Comparison of ENCODE assay signal across 23 mouse cellular contexts in genomic region chr6:67027438-67028142, GRCm38 (mm10). TPM values are rescaled to one million over a fixed set of nuclear protein-coding genes. Genes with fewer than 3 reads are reported as not detected.
A peak's percentile ranks its signal among the peaks of the same experiment; 100 is the strongest.
DNase-seq lines count a peak whose midpoint lies in the region; ATAC-seq and TF ChIP-seq lines count a peak whose summit lies in the region.
"Had no signal": no experiment of that assay in that cellular context is flagged by ENCODE, and none has a peak within 500 bp of the region (broad histone marks: within the 10 kb centered on the region; RNA-seq: fewer than 3 reads in every experiment).

No protein-coding gene starts in this region.

- no peak overlapping the region for H3K9ac ChIP-seq in limb, embryonic 14.5 days (ENCODE audit: low read depth, low read length, severe bottlenecking)
- no peak overlapping the region for H3K9ac ChIP-seq in intestine, postnatal 0 days (ENCODE audit: low read depth, low read length)
- H3K9ac ChIP-seq: forebrain, postnatal 0 days; hindbrain, embryonic 15.5 days; limb, embryonic 12.5 days; lung, embryonic 14.5 days had no signal

- peak; percentile 2 for DNase-seq in limb, embryonic 14.5 days (ENCODE audit: low spot score)
- DNase-seq in limb, embryonic 10.5 days (ENCODE audit: low spot score): no peak
- DNase-seq in 416B (ENCODE audit: low read depth): peak; percentile 63
- peak; percentile 92 for DNase-seq in NIH3T3 (ENCODE audit: low read depth)
- peak; percentile 93 for DNase-seq in fat pad, adult 2 months (ENCODE audit: extremely low read depth, low read depth, low spot score)
- DNase-seq in heart, postnatal 4 days: no peak
- no peak for DNase-seq in spleen, postnatal 14 days (ENCODE audit: low spot score in 2 of 2)
- DNase-seq: cerebellum, adult 18-20 months; cerebellum, postnatal 36 days; forebrain, postnatal 0 days; gastrocnemius, adult 2 months; kidney, adult 11 months; kidney, postnatal 25 days; layer of hippocampus, adult 9-11 months; lung, embryonic 14.5 days; right cerebral cortex, postnatal 4 days; thymus, postnatal 4 days had no signal

- WGBS in limb, embryonic 14.5 days: 75% methylated on average over 9 of the region's 9 CpGs
- WGBS in limb, embryonic 10.5 days: 80% methylated on average over 9 of the region's 9 CpGs
- 72% methylated on average over 9 of the region's 9 CpGs for WGBS in intestine, postnatal 0 days

- H3K4me2 ChIP-seq in limb, embryonic 14.5 days (replicated peaks; ENCODE audit: low read depth, low read length, severe bottlenecking): no peak overlapping the region
- no peak overlapping the region for H3K4me2 ChIP-seq in intestine, postnatal 0 days (replicated peaks; ENCODE audit: low read depth)
- H3K4me2 ChIP-seq: hindbrain, embryonic 15.5 days; limb, embryonic 12.5 days; lung, embryonic 14.5 days had no signal

- no peaks in the 10 kb centered on the region for H3K36me3 ChIP-seq in limb, embryonic 14.5 days (ENCODE audit: control insufficient read depth, insufficient read depth, low read length)
- no peaks in the 10 kb centered on the region for H3K36me3 ChIP-seq in limb, embryonic 10.5 days
- peaks cover 1% of the 10 kb centered on the region; the same call in 1 of the 2 replicates for H3K36me3 ChIP-seq in intestine, postnatal 0 days (ENCODE audit: control insufficient read depth, insufficient read depth)
- H3K36me3 ChIP-seq: hindbrain, embryonic 15.5 days; limb, embryonic 12.5 days had no signal

- no peaks in the 10 kb centered on the region for H3K27me3 ChIP-seq in limb, embryonic 14.5 days (ENCODE audit: control insufficient read depth, insufficient read depth, low read length)
- H3K27me3 ChIP-seq in limb, embryonic 10.5 days (ENCODE audit: low read depth, poor library complexity, severe bottlenecking): no peaks in the 10 kb centered on the region
- H3K27me3 ChIP-seq in intestine, postnatal 0 days (replicated peaks; ENCODE audit: control insufficient read depth, insufficient read depth, low read length): no peaks in the 10 kb centered on the region
- H3K27me3 ChIP-seq: hindbrain, embryonic 15.5 days had no signal

- no peak overlapping the region for H3K4me3 ChIP-seq in limb, embryonic 14.5 days (replicated peaks; ENCODE audit: low read length)
- H3K4me3 ChIP-seq in limb, embryonic 10.5 days: no peak overlapping the region
- H3K4me3 ChIP-seq in intestine, postnatal 0 days (ENCODE audit: low read depth, low read length): no peak overlapping the region
- H3K4me3 ChIP-seq: erythroblast, embryonic 14.5 days; gastrocnemius, adult 2 months; hindbrain, embryonic 15.5 days; limb, embryonic 12.5 days had no signal

- no peak for TF ChIP-seq POLR2A in limb, embryonic 14.5 days (IDR thresholded peaks at IDR 0.05; ENCODE audit: borderline replicate concordance, extremely low read depth, insufficient read depth, insufficient read length)

- H3K4me1 ChIP-seq in limb, embryonic 14.5 days (ENCODE audit: control insufficient read depth, insufficient read depth, low read length): no peaks in the 10 kb centered on the region
- peaks cover 17% of the 10 kb centered on the region for H3K4me1 ChIP-seq in limb, embryonic 10.5 days
- no peaks in the 10 kb centered on the region for H3K4me1 ChIP-seq in intestine, postnatal 0 days (replicated peaks; ENCODE audit: control insufficient read depth, insufficient read depth, low read length)
- H3K4me1 ChIP-seq: hindbrain, embryonic 15.5 days had no signal

- no peak overlapping the region for H3K27ac ChIP-seq in limb, embryonic 14.5 days (replicated peaks; ENCODE audit: low read depth, low read length)
- H3K27ac ChIP-seq in limb, embryonic 10.5 days: no peak overlapping the region
- no peak overlapping the region for H3K27ac ChIP-seq in intestine, postnatal 0 days (ENCODE audit: low read depth, low read length)
- H3K27ac ChIP-seq: gastrocnemius, adult 2 months; hindbrain, embryonic 15.5 days; limb, embryonic 12.5 days had no signal

- TF ChIP-seq CTCF in intestine, postnatal 0 days (IDR thresholded peaks at IDR 0.05; ENCODE audit: low read depth): no peak

- no peaks in the 10 kb centered on the region for H3K9me3 ChIP-seq in limb, embryonic 14.5 days (ENCODE audit: control insufficient read depth, low read length)
- no peaks in the 10 kb centered on the region for H3K9me3 ChIP-seq in limb, embryonic 10.5 days (replicated peaks)
- H3K9me3 ChIP-seq in intestine, postnatal 0 days (ENCODE audit: control insufficient read depth): no peaks in the 10 kb centered on the region
- H3K9me3 ChIP-seq: hindbrain, embryonic 15.5 days; limb, embryonic 12.5 days had no signal

- ATAC-seq in limb, embryonic 14.5 days (ENCODE audit: low FRiP score, low read depth): no peak
- no peak for ATAC-seq in intestine, postnatal 0 days
- ATAC-seq: activated CD4-positive, CD25-positive, alpha-beta regulatory T cell, adult 4 months; CD4-positive, CD25-positive, alpha-beta regulatory T cell, adult 4 months; forebrain, postnatal 0 days had no signal

RNA-seq across cellular contexts. Expression of gene Gadd45a, which starts 9.7 kb away (rescaled TPM):
- 18.6 and 20.3 TPM in 2 replicates for polyA plus RNA-seq in limb, embryonic 14.5 days (2012; rRNA removed)
- polyA plus RNA-seq in limb, embryonic 14.5 days (2014; fragmentation: Nextera tagmentation; extraction: Ambion mirVana): 11.4 and 11.9 TPM in 2 replicates
- 17.3 and 18.6 TPM in 2 replicates for polyA plus RNA-seq in limb, embryonic 10.5 days (2016; fragmentation: Nextera tagmentation; extraction: Ambion mirVana)
- polyA plus RNA-seq in intestine, postnatal 0 days (2015; fragmentation: Nextera tagmentation; extraction: Ambion mirVana): 68.1 and 74.0 TPM in 2 replicates
- total RNA-seq in heart, postnatal 4 days (2021): 1 to 10 TPM; 7.2 to 8.7 TPM

Comparison
In these comparisons a context has a peak if more than half of its experiments do, and no peak if none do; other contexts are left out.
1. DNase-seq: peak in limb, embryonic 14.5 days (single experiment), 416B (single experiment), NIH3T3 (single experiment) and fat pad, adult 2 months (single experiment); none in limb, embryonic 10.5 days (single experiment), heart, postnatal 4 days (single experiment) and spleen, postnatal 14 days (0 of 2).